Mouse (Mus musculus): ENCODE measurements around the gene Gkap1. TPM values are rescaled to one million over a fixed set of nuclear protein-coding genes. Genes with fewer than 3 reads are reported as not detected.

Gene Gkap1
- 1.1 TPM for total RNA-seq (2023)

DNA sequence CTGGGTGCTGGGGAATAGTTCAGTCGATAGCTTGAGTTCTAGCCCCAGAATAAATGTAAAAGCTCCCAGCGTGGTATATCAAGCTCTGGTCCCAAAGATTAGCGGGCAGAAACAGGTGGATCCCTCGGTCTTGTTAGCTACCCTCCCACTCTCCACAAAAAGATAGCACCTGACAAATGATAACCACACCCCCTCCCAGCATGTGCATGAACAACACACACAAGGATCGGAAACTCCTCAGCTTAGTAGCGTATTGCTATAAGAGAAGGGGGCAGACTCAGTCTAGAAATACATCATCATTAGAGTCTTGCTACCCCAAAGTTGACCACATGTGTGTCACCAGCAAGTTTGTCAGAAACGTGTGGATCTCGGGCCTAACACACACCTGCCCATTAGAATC lies at the start of gene Gkap1:
Gene Gkap1, minus strand, starts transcription at position 101 of the 400 bp plus-strand sequence.

DNA sequence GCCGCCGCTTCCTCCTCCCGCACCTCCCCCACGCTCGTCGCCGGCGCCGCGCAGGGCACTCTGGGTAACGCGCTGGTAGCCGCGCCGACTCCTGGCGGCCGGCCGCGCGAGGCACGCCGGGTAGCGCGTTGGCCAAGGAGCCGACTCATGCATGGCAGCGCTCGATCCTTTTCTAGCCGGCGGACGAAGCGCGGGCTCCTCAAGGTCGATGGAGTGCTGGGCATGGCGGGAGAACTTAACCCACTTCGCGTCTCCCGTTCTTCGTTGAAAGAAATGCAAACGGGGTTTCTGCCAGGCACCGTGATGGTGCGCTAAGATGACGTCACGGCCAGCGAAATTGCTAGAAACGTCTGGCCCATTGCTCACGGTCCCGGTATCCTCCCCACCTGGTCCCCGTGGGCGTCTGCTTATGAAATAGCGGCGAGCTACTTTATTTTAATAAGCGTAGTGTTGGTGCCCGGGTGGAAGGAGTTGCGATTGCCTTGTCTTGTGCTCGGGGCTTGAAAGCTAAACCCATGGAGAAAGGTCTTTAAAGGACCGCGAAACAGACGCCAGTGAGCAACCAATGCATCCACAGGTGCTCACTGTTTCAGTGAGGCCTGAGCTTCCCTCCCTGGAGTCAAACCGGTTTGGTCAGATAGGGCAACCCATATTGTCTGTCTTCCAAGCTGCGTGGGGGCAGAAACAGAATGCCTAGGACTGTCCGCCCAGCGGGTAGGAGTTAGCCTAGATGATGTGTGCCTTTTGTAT lies 59.7 kb downstream of the Gkap1 start, which contains the start of gene Ubqln1:
Gene Ubqln1, minus strand, starts transcription at position 62 of the 750 bp plus-strand sequence.

Other genes with a start within 250 kb of the Gkap1 start
- 11.4 TPM for gene Klhl3, start 162.1 kb downstream of the Gkap1 start, total RNA-seq (2023)
- 172 TPM for gene Hnrnpa0, start 147.1 kb downstream of the Gkap1 start, total RNA-seq (2023)
- 96.7 TPM for gene Idnk, start 118.0 kb downstream of the Gkap1 start, total RNA-seq (2023)
- 96.8 TPM for gene Ubqln1, start 60.0 kb downstream of the Gkap1 start, total RNA-seq (2023)
- 0.15 TPM for gene Kif27, start 83.4 kb upstream of the Gkap1 start, total RNA-seq (2023)
- 16.6 TPM for gene 2210016F16Rik, start 109.5 kb upstream of the Gkap1 start, total RNA-seq (2023)
- 37.5 TPM for gene Rmi1, start 126.5 kb upstream of the Gkap1 start, total RNA-seq (2023)
- 1,165 TPM for gene Hnrnpk, start 127.6 kb upstream of the Gkap1 start, total RNA-seq (2023)